Mouse (Mus musculus) hindbrain, embryonic 13.5 days (tissue): Measurements from ENCODE around the gene Nkd1. TPM values are rescaled to one million over a fixed set of nuclear protein-coding genes. Genes with fewer than 3 reads are reported as not detected.

Experiments used
- polyA plus RNA-seq: library from polyadenylated mRNA; unstranded; fragments of >200 nt; fragmentation: Nextera tagmentation; extraction: Ambion mirVana; gene quantifications from 2 replicates; pipeline ENCODE4 v1.2.1, GENCODE M21; 2015

Gene Nkd1
- polyA plus RNA-seq, 1 experiment from 2014 or later: 76.0 TPM

Other genes with a start within 250 kb of the Nkd1 start
- 2.3 and 2.7 TPM in 2 replicates for gene Adcy7, start 249.0 kb upstream of the Nkd1 start, polyA plus RNA-seq
- 69.3 and 71.7 TPM in 2 replicates for gene Brd7, start 159.2 kb upstream of the Nkd1 start, polyA plus RNA-seq
- gene Snx20, start 114.8 kb downstream of the Nkd1 start, polyA plus RNA-seq: 1.2 and 1.3 TPM in 2 replicates
- gene Nod2, start 126.0 kb downstream of the Nkd1 start, polyA plus RNA-seq: 0.08 and 0.12 TPM in 2 replicates
- 16.2 and 17.4 TPM in 2 replicates for gene Cyld, start 175.7 kb downstream of the Nkd1 start, polyA plus RNA-seq